Mouse (Mus musculus): ENCODE data around the gene Sowahc.

The Sowahc gene

GRCm38 (mm10) chr10:59221473-59222270 is at the start of gene Sowahc, which contains the start of gene Sept10:
Sowahc (plus strand) TSS chr10:59221953.
Sept10 (minus strand) TSS chr10:59221847.
- peak; percentile 97 to 99 for DNase-seq

GRCm38 (mm10) chr10:59172539-59172938 is 49.2 kb upstream of the Sowahc start:
- DNase-seq: no peak

GRCm38 (mm10) chr10:59179620-59180019 is 42.1 kb upstream of the Sowahc start:
- no peak for DNase-seq

GRCm38 (mm10) chr10:59182306-59182705 is 39.4 kb upstream of the Sowahc start:
- DNase-seq: no peak

GRCm38 (mm10) chr10:59194891-59195290 is 26.9 kb upstream of the Sowahc start:
- no peak for DNase-seq

DNA sequence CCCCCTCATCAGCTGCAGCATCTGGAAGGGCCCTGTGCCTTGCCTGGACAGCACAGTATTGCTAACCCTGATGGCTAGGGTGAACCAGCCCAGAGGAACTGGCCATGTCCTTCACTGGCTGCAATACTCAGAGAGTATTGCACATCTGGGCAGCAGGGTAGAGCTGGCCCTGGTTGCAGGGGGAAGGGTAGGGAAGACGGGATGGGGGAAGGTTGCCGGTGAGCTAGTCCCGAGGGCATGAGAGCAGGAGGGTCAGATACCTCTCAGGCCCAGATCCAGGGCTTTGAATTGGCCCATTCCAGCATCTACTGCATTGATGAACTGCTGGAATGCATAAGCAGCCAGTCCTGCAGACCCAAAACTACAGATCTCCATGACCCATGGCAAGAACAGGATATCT is 25.0 kb upstream of the Sowahc start:
- DNase-seq: no peak

DNA sequence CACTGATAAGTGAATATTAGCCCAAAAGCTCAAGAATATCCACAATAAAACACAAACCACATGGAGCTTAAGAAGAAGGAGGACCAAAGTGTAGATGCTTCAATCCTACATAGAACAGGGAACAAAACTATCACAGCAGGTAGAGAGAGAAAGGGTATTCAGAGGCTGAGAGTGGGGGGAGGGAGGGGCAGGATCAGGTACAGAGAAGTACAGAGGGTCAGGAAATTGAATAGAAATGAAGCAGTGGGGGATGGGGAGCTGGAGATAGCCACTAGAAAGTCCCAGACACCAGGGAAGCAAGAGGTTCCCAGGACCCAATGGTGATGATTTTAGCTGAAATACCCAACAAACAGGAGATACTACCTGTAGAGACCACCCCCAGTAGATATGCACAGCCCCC is 21.7 kb upstream of the Sowahc start:
- no peak for DNase-seq

DNA sequence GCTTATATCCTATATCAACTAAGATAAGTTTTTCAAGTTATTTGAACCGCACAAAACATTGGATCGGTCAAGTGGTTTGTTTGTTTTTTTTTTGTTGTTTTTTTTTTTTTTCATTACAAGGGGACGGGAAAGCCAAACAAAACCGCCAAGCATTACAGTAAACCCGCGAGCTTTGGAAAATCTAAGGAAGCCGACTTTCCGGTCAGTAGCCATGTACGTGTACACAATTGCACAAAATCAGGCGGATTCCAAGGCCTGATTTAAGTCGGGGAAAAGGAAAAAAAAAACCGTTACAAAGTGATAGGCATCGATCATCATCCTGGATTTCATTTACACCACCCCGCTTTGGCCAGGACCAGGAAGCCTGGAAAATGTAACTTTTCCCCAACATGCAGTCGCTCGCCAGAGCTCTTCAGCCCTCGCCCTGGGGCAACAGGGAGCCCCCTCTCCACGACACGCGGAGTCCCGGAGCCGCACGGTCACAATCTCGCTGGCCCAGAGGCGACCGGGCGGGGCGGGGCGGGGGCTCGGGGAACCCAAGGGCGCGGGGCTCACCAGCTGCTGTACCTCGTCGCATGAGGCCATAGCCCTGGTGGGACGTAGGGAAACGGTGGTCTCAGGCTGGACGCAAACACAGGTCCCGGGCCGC is 805 bp upstream of the Sowahc start:
- DNase-seq: no peak

DNA sequence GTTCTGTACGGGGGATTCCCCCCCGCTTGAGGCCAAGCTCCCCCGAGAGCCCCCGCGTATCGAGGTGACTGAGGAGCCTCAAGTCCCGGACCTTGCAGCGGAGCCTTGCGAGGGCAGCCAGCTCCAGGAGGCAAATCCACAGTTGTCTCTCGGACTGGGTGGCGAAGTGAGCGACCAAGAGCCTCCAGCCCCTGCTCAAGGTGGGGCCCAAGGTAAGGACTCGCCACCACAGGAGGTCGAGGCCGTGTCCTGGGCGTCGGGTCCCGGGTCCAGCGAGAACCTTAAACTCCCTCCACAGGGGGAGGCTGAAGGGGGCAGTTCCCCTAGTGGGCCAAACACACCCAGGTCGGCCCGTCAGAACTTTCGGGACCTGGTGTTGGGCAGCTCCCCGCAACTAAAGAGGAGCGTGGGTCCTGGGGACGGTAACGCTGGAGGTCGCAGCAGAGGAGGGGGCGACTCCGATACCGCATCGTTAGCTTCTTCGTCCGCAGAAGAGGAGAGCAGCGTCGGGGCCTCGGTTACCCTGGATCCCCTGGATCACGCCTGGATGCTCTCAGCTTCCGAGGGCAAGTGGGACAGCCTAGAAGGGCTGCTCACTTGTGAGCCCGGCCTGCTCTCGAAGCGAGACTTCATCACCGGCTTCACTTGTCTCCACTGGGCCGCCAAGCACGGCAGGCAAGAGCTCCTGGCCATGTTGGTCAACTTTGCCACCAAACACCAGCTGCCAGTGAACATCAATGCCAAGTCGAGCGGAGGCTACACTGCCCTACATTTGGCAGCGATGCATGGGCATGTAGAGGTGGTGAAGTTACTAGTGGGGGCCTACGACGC is 733 bp downstream of the Sowahc start:
- peak; percentile 55 to 58 for DNase-seq

DNA sequence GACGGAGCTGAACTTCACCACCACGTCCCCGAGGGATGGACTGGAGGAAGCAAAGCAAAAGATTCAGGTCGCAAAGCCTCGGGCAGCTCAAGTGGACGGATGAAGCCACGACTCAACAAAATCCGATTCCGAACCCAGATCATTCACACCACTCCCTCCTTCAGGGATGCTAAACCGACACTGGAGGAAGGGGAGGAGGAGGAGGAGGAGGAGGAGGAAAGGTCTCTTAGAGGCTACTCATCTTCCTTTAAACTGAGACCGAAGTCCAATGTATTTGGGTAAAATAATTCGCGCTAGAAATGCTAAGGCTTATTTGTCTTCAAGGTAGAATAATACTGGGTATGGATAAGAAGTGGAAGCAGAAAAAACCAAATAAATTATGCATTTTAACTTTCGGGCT is 1.5 kb downstream of the Sowahc start:
- no peak for DNase-seq

DNA sequence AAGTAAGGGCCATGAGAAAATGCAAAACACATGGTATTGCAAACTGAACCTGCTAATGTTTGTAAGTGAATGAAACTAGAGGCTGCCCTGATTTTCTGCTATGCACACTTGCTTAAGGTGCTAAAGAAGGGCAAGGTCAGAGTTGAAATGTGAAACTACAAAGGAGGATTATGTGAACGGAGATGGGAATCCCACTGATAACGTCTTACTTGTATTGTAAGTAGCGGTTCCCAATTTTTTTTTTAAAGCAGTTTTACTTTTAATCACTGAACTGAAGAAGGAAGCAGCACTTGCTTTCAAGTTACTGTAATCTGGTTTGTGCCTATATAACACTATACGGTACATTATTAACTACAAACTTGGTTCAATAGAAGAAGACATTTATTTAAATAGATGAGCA is 2.1 kb downstream of the Sowahc start:
- DNase-seq: no peak

GRCm38 (mm10) chr10:59225137-59225536 is 3.4 kb downstream of the Sowahc start:
- no peak for DNase-seq

DNA sequence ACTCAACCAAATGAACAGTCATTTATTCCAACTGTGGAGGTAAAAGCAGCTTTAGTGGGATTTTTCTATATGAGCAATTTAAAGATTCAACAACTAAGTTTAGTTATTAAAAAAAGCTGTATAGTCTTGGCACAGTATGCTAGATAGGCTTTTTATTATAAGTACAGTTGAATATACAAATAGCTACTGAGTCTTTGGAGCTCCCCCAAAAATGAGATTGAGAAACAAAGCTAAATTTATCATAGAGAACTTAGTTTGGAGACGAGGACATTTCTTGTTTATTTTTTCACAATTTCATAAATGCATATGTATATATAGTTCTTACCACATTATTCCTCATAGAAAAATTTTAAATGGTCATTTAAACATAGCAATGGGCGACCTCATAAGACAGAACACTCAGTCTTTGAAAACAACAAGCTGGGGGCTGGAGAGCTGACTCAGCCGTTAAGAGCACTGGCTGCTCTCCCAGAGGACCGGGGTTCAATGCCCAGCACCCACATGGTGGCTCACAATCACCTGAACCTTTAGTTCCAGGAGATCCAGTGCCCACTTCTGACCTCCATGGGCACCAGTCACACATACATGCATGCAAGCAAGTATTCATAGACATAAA is 7.6 kb downstream of the Sowahc start:
- no peak for DNase-seq

GRCm38 (mm10) chr10:59235227-59235626 is 13.5 kb downstream of the Sowahc start:
- DNase-seq: no peak

DNA sequence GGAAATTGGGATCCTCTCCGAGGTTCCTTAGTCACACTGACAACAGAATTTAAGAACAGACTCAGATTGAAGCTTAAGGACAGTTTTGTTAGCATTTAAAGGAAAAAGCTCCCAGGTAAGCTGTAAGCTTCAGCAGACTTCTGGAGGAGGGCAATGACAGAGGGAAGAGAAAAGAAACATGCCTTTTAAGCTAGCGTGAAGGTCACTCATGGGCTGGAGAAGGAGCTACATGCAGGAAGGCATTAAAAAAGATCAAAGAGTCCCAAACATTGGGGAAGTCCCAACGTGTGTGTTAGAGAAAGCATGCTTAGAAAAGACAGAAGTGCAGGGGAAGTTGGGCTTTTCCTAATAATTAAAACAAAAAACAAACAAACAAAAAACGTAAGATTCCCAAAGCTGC is 14.1 kb downstream of the Sowahc start:
- no peak for DNase-seq

DNA sequence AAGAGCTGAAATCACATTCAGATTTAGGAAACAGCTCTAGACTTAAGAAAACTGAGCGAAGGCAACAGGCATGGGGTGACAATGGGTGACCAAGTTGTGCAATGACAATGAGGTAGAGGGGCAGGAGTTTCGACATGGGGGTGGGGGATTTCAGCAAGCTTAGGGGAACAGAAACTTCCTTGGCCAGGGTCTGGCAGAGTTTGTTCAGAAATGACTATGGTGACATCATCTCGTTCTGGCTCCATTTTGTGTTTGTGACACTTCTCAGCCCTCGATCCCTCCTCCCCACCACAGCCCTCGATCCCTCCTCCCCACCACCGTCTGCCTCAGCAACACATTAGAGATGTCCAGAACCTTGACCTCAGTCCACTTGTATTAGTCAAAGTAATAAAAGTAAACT is 14.7 kb downstream of the Sowahc start:
- DNase-seq: no peak

GRCm38 (mm10) chr10:59237757-59238156 is 16.0 kb downstream of the Sowahc start:
- DNase-seq: no peak

GRCm38 (mm10) chr10:59241141-59241541 is 19.4 kb downstream of the Sowahc start:
- no peak for DNase-seq

DNA sequence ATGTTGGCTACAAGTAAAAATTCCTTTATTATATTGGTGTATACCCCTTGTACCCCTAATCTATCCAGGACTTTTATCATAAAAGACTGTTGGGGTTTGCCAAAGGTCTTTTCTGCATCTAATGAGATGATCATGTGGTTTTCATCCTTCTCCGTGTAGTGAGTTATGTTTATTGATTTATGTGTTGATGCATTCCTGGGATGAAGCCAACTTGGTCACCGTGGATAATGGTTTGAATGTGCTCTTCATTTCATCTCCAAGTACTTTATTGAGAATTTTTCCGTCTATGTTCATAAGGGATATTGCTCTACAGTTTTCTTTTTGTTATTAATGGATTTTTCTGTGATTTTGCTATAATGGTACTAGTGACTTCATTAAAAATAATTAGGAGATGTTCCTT is 27.8 kb downstream of the Sowahc start:
- DNase-seq: no peak

- no peak for DNase-seq
Measured at GRCm38 (mm10) chr10:59250679-59251078, 28.9 kb downstream of the Sowahc start.

- no peak for DNase-seq
Measured at GRCm38 (mm10) chr10:59251980-59252379, 30.2 kb downstream of the Sowahc start.

- DNase-seq: no peak
Measured at GRCm38 (mm10) chr10:59252396-59252795, 30.6 kb downstream of the Sowahc start.

DNA sequence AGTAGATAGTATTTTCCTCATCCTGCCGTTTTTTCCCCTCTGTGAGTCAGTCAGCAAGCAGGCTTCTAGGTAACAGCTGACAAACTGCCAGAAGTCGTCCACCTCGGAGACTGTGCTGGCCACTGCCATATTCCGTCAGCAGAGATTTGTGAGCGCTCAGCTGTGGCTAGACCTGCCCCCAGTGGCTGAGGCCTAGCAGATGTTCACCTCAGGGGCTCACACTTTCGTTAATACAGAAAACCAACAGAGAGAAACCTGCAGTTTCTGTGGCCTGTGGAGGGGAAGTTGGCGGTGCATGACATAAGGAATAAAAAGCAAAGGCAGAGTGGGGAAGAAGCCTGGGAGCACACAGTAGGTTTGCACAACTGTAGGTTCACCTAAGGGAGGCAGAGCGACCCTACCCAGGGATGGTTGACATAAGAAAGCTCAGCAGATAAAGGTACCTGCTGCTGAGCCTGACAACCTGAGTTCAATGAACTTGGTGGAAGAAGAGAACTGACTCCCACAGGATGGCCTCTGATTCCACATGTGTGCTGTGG is 31.9 kb downstream of the Sowahc start:
- no peak for DNase-seq
